Mouse (Mus musculus): ENCODE measurements around the gene Setd6.
A peak's percentile ranks its signal among the peaks of the same experiment; 100 is the strongest.

Setd6 gene

GRCm38 (mm10) chr8:95709579-95709978, 6.1 kb upstream of the Setd6 start:
- DNase-seq (ENCODE audit: low spot score in 2 of 2), result no peak

- DNase-seq (ENCODE audit: low spot score in 2 of 2), result no peak
These were observed 4.7 kb upstream of the Setd6 start for GRCm38 (mm10) chr8:95711029-95711428.

- DNase-seq (ENCODE audit: low spot score in 2 of 2), result no peak
These were observed 3.3 kb upstream of the Setd6 start for GRCm38 (mm10) chr8:95712395-95712794.

GRCm38 (mm10) chr8:95713100-95714010, 2.3 kb upstream of the Setd6 start:
- no peak for DNase-seq (ENCODE audit: low spot score in 2 of 2)

GRCm38 (mm10) chr8:95714367-95714766, 1.3 kb upstream of the Setd6 start:
- no peak for DNase-seq (ENCODE audit: low spot score in 2 of 2)

- no peak for DNase-seq (ENCODE audit: low spot score in 2 of 2)
These were observed 756 bp upstream of the Setd6 start for GRCm38 (mm10) chr8:95714837-95715413.

- peak in 1 of 2 experiments; percentile 22 for DNase-seq (ENCODE audit: low spot score in 2 of 2)
These were observed 1.1 kb downstream of the Setd6 start for GRCm38 (mm10) chr8:95716546-95717335.

- no peak for DNase-seq (ENCODE audit: low spot score in 2 of 2)
These were observed 11.9 kb downstream of the Setd6 start for GRCm38 (mm10) chr8:95727625-95728024.

GRCm38 (mm10) chr8:95738596-95738995, 22.9 kb downstream of the Setd6 start:
- DNase-seq (ENCODE audit: low spot score in 2 of 2), result no peak

- no peak for DNase-seq (ENCODE audit: low spot score in 2 of 2)
These were observed 26.1 kb downstream of the Setd6 start for GRCm38 (mm10) chr8:95741732-95742131.

- no peak for DNase-seq (ENCODE audit: low spot score in 2 of 2)
These were observed 32.3 kb downstream of the Setd6 start for GRCm38 (mm10) chr8:95748028-95748427.

- no peak for DNase-seq (ENCODE audit: low spot score in 2 of 2)
These were observed 36.2 kb downstream of the Setd6 start for GRCm38 (mm10) chr8:95751924-95752323.

- DNase-seq (ENCODE audit: low spot score in 2 of 2), result no peak
These were observed 44.6 kb downstream of the Setd6 start for GRCm38 (mm10) chr8:95760323-95760722.

GRCm38 (mm10) chr8:95764133-95764532, 48.5 kb downstream of the Setd6 start:
- no peak for DNase-seq (ENCODE audit: low spot score in 2 of 2)
